17 mouse cellular contexts compared by ENCODE assay signal in the genomic region with DNA sequence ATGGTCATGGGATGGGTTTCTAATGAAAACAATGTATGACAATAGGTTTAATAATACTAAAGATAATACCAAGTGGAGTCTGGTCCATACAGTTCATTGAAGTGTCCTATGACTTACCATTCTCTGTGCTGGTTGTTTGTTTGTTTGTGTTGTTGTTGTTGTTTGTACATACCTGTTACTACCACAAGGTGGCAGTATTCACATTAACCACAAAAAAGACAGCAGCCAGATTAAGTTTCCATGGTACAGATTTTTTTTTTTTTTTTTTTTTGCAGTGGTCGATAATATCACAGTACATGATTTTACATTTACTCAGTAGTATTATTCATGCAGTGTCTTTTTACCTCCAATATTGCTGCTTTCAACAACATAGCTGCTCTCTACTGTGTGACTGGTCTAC. TPM values are rescaled to one million over a fixed set of nuclear protein-coding genes. Genes with fewer than 3 reads are reported as not detected.
DNase-seq lines count a peak whose midpoint lies in the region; ATAC-seq and TF ChIP-seq lines count a peak whose summit lies in the region.
"Had no signal": no experiment of that assay in that cellular context is flagged by ENCODE, and none has a peak within 500 bp of the region (broad histone marks: within the 10 kb centered on the region; RNA-seq: fewer than 3 reads in every experiment).

No protein-coding gene starts in this region.

- no peaks in the 10 kb centered on the region for H3K36me3 ChIP-seq in liver, adult 2 months (ENCODE audit: control insufficient read depth, insufficient read depth, low read length)
- H3K36me3 ChIP-seq in liver, embryonic 12.5 days, result no peaks in the 10 kb centered on the region
- H3K36me3 ChIP-seq in CH12.LX (replicated peaks in 1 of 2; ENCODE audit: control insufficient read depth in 1 of 2, insufficient read depth in 1 of 2, low read length in 1 of 2), result no peaks in the 10 kb centered on the region

- no peaks in the 10 kb centered on the region for H3K79me2 ChIP-seq in liver, adult 2 months (ENCODE audit: control insufficient read depth, insufficient read depth, low read length)
- H3K79me2 ChIP-seq in CH12.LX (replicated peaks; ENCODE audit: control insufficient read depth, extremely low read depth, insufficient read depth, poor library complexity, severe bottlenecking), result no peaks in the 10 kb centered on the region

- peak; percentile 56 for TF ChIP-seq CTCF in gastrocnemius, adult 2 months (IDR thresholded peaks at IDR 0.05)
- peak; percentile 53 for TF ChIP-seq CTCF in liver, adult 2 months (IDR thresholded peaks at IDR 0.05; ENCODE audit: low read depth, low read length)
- peak; percentile 20 to 52; a peak in 2 of 4 replicates for TF ChIP-seq CTCF in CH12.LX (conservative IDR thresholded peaks at IDR 0.05 in 1 of 2, IDR thresholded peaks at IDR 0.05 in 1 of 2; ENCODE audit: low read depth in 2 of 2, low read length in 2 of 2)

- dilution Hi-C loops in CH12.LX (cut with MboI; ENCODE audit: extremely low pct_ligation_motif_present, extremely low pct_unique_long_range_greater_than_20kb, low sequenced_read_pairs), result no loop called here

- no peak for DNase-seq in gastrocnemius, adult 2 months
- no peak for DNase-seq in gastrocnemius, adult 8-10 months (ENCODE audit: low spot score in 2 of 2)
- no peak for DNase-seq in liver, adult 2 months (ENCODE audit: extremely low read depth, low read depth, low spot score)
- DNase-seq in CH12.LX (ENCODE audit: extremely low read depth) (no peak), ZHBTc4 (ENCODE audit: low read depth, low spot score) (peak; percentile 33)
- DNase-seq in adrenal gland, postnatal 36 days, result no peak
- DNase-seq: adrenal gland, postnatal 10 days; cerebellum, postnatal 25 days; heart, postnatal 4 days; kidney, adult 18-20 months; left cerebral cortex, postnatal 4 days; lung, adult 2 months; thymus, adult 2 months had no signal

- TF ChIP-seq POLR2A in liver, adult 2 months (IDR thresholded peaks at IDR 0.05; ENCODE audit: extremely low read depth, insufficient read depth, low read length), result no peak
- no peak for TF ChIP-seq POLR2A in CH12.LX (IDR thresholded peaks at IDR 0.05; ENCODE audit: low read depth, low read length)

- no peaks in the 10 kb centered on the region for H3K4me1 ChIP-seq in liver, adult 2 months (ENCODE audit: control insufficient read depth, insufficient read depth, low read length)
- no peaks in the 10 kb centered on the region for H3K4me1 ChIP-seq in liver, embryonic 12.5 days
- peaks cover 2 to 14% of the 10 kb centered on the region in 2 experiments; a peak in 1 of 4 replicates for H3K4me1 ChIP-seq in CH12.LX (ENCODE audit: control insufficient read depth in 1 of 2, insufficient read depth in 2 of 2)
- H3K4me1 ChIP-seq: megakaryocyte, embryonic 14.5 days had no signal

- no peak overlapping the region for H3K4me3 ChIP-seq in gastrocnemius, adult 2 months
- no peak overlapping the region for H3K4me3 ChIP-seq in liver, adult 2 months (ENCODE audit: insufficient read depth, low read depth, low read length)
- H3K4me3 ChIP-seq in liver, embryonic 12.5 days, result no peak overlapping the region
- no peak overlapping the region for H3K4me3 ChIP-seq in CH12.LX (replicated peaks in 1 of 3; ENCODE audit: low read depth in 2 of 3, low read length in 2 of 3, poor library complexity in 1 of 3)
- H3K4me3 ChIP-seq: megakaryocyte, embryonic 14.5 days had no signal

- no peak overlapping the region for H3K9ac ChIP-seq in liver, adult 2 months (ENCODE audit: low read depth, low read length)
- no peak overlapping the region for H3K9ac ChIP-seq in liver, embryonic 12.5 days
- H3K9ac ChIP-seq in CH12.LX (ENCODE audit: insufficient read depth, low read depth), result no peak overlapping the region

- ATAC-seq in liver, embryonic 12.5 days, result no peak
- ATAC-seq in frontal cortex, adult (ENCODE audit: low TSS enrichment), result no peak

- in situ Hi-C loops in CH12.LX (cut with MboI; ENCODE audit: low pct_ligation_motif_present, low pct_unique_long_range_greater_than_20kb, low sequenced_read_pairs), result no loop called here

- intact Hi-C loops in gastrocnemius, adult 2 months (cut with DNase I), result no loop called here

- no peak overlapping the region for H3K4me2 ChIP-seq in liver, embryonic 12.5 days
- H3K4me2 ChIP-seq in CH12.LX (ENCODE audit: insufficient read depth, low read depth, poor library complexity, severe bottlenecking), result no peak overlapping the region

- H3K9me3 ChIP-seq in liver, embryonic 12.5 days (replicated peaks), result no peaks in the 10 kb centered on the region
- no peaks in the 10 kb centered on the region for H3K9me3 ChIP-seq in CH12.LX (replicated peaks; ENCODE audit: low read length)
- H3K9me3 ChIP-seq: megakaryocyte, embryonic 14.5 days had no signal

- H3K27ac ChIP-seq in gastrocnemius, adult 2 months, result no peak overlapping the region
- H3K27ac ChIP-seq in liver, adult 2 months (replicated peaks; ENCODE audit: insufficient read depth, low read depth, low read length), result no peak overlapping the region
- H3K27ac ChIP-seq in liver, embryonic 12.5 days, result no peak overlapping the region
- no peak overlapping the region for H3K27ac ChIP-seq in CH12.LX (ENCODE audit: insufficient read depth, low read depth)

- 21% methylated on average over 1 of the region's 1 CpGs for whole genome bisulfite sequencing in liver, adult 2 months
- WGBS in liver, embryonic 12.5 days (ENCODE audit: insufficient replicate concordance), result 23% methylated on average over 1 of the region's 1 CpGs

- H3K27me3 ChIP-seq in liver, adult 2 months (ENCODE audit: control insufficient read depth, insufficient read depth, low read length), result no peaks in the 10 kb centered on the region
- no peaks in the 10 kb centered on the region for H3K27me3 ChIP-seq in liver, embryonic 12.5 days (replicated peaks)
- H3K27me3 ChIP-seq in CH12.LX (replicated peaks), result no peaks in the 10 kb centered on the region
- H3K27me3 ChIP-seq: megakaryocyte, embryonic 14.5 days had no signal

- TF ChIP-seq EP300 in CH12.LX (IDR thresholded peaks at IDR 0.05; ENCODE audit: low read length), result no peak

- TF ChIP-seq RAD21 in CH12.LX (IDR thresholded peaks at IDR 0.05; ENCODE audit: low read depth, low read length), result peak; percentile 23

TF ChIP-seq in CH12.LX, 34 proteins besides CTCF, POLR2A, EP300 and RAD21:
- TF ChIP-seq ZNF384 (IDR thresholded peaks at IDR 0.05; ENCODE audit: low read depth, low read length) (peak; percentile 72), ZMIZ1 (IDR thresholded peaks at IDR 0.05; ENCODE audit: low read depth, low read length) (no peak), BHLHE40 (IDR thresholded peaks at IDR 0.05; ENCODE audit: low read depth, low read length) (no peak)

RNA-seq across cellular contexts. Expression of a gene that starts 52.4 kb away (rescaled TPM):
- not detected for total RNA-seq in gastrocnemius, adult 2 months (2021)
- total RNA-seq in gastrocnemius, adult 8-10 months (2022), result not detected
- 1.6 and 2.1 TPM in 2 replicates for total RNA-seq in liver, adult 2 months (2014; rRNA removed)
- 0.42 and 0.53 TPM in 2 replicates for polyA plus RNA-seq in liver, adult 2 months (2012; rRNA removed)
- 1.3 and 1.4 TPM in 2 replicates for polyA plus RNA-seq in liver, embryonic 12.5 days (2016; fragmentation: Nextera tagmentation; extraction: Ambion mirVana)
- total RNA-seq in CH12.LX (2012; rRNA removed), result not detected in 2 replicates
- total RNA-seq in CH12.LX (2014; rRNA removed), result not detected in 2 replicates
- 0.10 TPM in 1 of 2 replicates, not detected in the other for polyA plus RNA-seq in CH12.LX (2012; ENCODE audit: insufficient read length, low read depth)
- under 1 TPM; 0.66 to 0.72 TPM for total RNA-seq in adrenal gland, postnatal 36 days (2021)
- total RNA-seq: left cerebral cortex, postnatal 4 days; neutrophil, adult 5-6 weeks had no signal
